Mouse (Mus musculus) stomach, embryonic 16.5 days (tissue): ENCODE measurements around the gene Olfr868. TPM values are rescaled to one million over a fixed set of nuclear protein-coding genes. Genes with fewer than 3 reads are reported as not detected.

Experiments used
- ATAC-seq: fragments of 200-750 bp; cut with Nextera tagmentation; 2 replicates; pipeline ENCODE4 v1.8.0; 2017; ENCODE audit warnings: moderate number of reproducible peaks, moderate TSS enrichment; ENCODE audit not compliant: insufficient read depth, low FRiP score
- H3K27ac ChIP-seq: fragments of 300-500 bp; sonication (generic); 2 replicates; pipeline ENCODE4 v1.5.1; 2014; ENCODE audit warnings: low read length
- H3K27me3 ChIP-seq: fragments of 300-500 bp; sonication (generic); 2 replicates; pipeline ENCODE4 v1.6.1; 2014; ENCODE audit warnings: low read length, control low read depth, mixed read lengths; ENCODE audit not compliant: control insufficient read depth, insufficient read depth
- H3K36me3 ChIP-seq: fragments of 300-500 bp; sonication (generic); 2 replicates; pipeline ENCODE4 v1.6.1; 2014; ENCODE audit warnings: low read length; ENCODE audit not compliant: control insufficient read depth, insufficient read depth
- H3K4me1 ChIP-seq: fragments of 300-500 bp; sonication (generic); 2 replicates; pipeline ENCODE4 v1.6.1; 2014; ENCODE audit warnings: low read length, control low read depth, mixed read lengths; ENCODE audit not compliant: control insufficient read depth, insufficient read depth
- H3K4me2 ChIP-seq: fragments of 300-500 bp; sonication (generic); 2 replicates; pipeline ENCODE4 v1.6.1; 2014; ENCODE audit warnings: low read depth, low read length, mixed read lengths
- H3K4me3 ChIP-seq: fragments of 300-500 bp; sonication (generic); replicated peaks from 2 replicates; pipeline ENCODE4 v1.5.1; 2014; ENCODE audit warnings: mild to moderate bottlenecking, low read length
- H3K9ac ChIP-seq: fragments of 300-500 bp; sonication (generic); 2 replicates; pipeline ENCODE4 v1.6.1; 2014; ENCODE audit warnings: low read length
- H3K9me3 ChIP-seq: fragments of 300-500 bp; sonication (generic); replicated peaks from 2 replicates; pipeline ENCODE4 v1.6.1; 2016; ENCODE audit warnings: low read length, control low read depth; ENCODE audit not compliant: control insufficient read depth
- WGBS: fragments of 180-500 bp; shearing (Covaris S2); extraction: QIAGEN DNeasy Blood & Tissue Kit; methylation state at CpG from one replicate; pipeline ENCODE4 v1.1.7; 2014; 5-methylcytosine and 5-hydroxymethylcytosine counted together
- polyA plus RNA-seq: library from polyadenylated mRNA; unstranded; fragments of >200 nt; fragmentation: Nextera tagmentation; extraction: Ambion mirVana; gene quantifications from 2 replicates; pipeline ENCODE4 v1.2.1, GENCODE M21; 2015

Olfr868 gene
- not detected in 2 replicates for polyA plus RNA-seq

- Histone ChIP-seq H3K4me1 (no peaks in the 10 kb centered on the region), H3K4me3 (no peak within 1 kb of the TSS), H3K4me2 (no peak within 1 kb of the TSS), H3K9ac (no peak within 1 kb of the TSS), H3K9me3 (no peaks in the 10 kb centered on the region), H3K36me3 (no peaks in the 10 kb centered on the region), H3K27me3 (no peaks in the 10 kb centered on the region), H3K27ac (no peak within 1 kb of the TSS)
- no peak for ATAC-seq
- 33% methylated on average over 2 of the region's 2 CpGs for WGBS
These were observed at the start of gene Olfr868 for GRCm38 (mm10) chr9:20098326-20098725. Gene Olfr868 (plus strand): TSS chr9:20098626.

DNA sequence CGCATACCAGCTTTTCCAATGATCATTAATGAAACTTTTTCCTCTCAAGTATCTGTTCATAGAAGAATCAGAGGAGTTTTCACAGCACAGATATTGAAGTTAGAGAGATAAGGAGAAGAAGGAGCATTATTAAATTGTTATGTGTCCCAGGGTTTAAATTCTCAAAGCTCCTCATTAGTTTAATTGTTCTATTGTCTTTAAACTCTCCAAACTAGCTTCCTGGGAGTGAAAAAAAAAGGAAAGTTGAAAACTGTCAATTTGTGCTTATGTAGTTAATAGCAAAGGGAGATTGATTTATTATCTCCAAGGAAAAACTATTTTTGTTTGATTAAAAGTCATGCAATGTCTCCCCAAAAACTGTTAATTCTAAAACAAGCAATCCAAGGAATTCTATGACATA, 41.0 kb upstream of the Olfr868 start, which contains the start of gene Olfr867:
Gene Olfr867 (minus strand): TSS at position 101 of the 400 bp plus-strand sequence.
- Histone ChIP-seq H3K9ac (no peak within 1 kb of the TSS), H3K9me3 (no peaks in the 10 kb centered on the region), H3K4me2 (no peak within 1 kb of the TSS), H3K4me1 (no peaks in the 10 kb centered on the region), H3K36me3 (no peaks in the 10 kb centered on the region), H3K27me3 (no peaks in the 10 kb centered on the region), H3K4me3 (no peak within 1 kb of the TSS), H3K27ac (no peak within 1 kb of the TSS)
- no peak for ATAC-seq
- 63% methylated on average over 1 of the region's 1 CpGs for WGBS

GRCm38 (mm10) chr9:20070236-20070635, 28.2 kb upstream of the Olfr868 start:
- H3K36me3 ChIP-seq: no peaks in the 10 kb centered on the region
- 77% methylated on average over 3 of the region's 3 CpGs for WGBS
- ATAC-seq: no peak
- no peak overlapping the region for H3K4me2 ChIP-seq
- no peaks in the 10 kb centered on the region for H3K4me1 ChIP-seq
- H3K4me3 ChIP-seq: no peak overlapping the region
- H3K9ac ChIP-seq: no peak overlapping the region
- H3K9me3 ChIP-seq: no peaks in the 10 kb centered on the region
- H3K27me3 ChIP-seq: no peaks in the 10 kb centered on the region
- H3K27ac ChIP-seq: no peak overlapping the region

DNA sequence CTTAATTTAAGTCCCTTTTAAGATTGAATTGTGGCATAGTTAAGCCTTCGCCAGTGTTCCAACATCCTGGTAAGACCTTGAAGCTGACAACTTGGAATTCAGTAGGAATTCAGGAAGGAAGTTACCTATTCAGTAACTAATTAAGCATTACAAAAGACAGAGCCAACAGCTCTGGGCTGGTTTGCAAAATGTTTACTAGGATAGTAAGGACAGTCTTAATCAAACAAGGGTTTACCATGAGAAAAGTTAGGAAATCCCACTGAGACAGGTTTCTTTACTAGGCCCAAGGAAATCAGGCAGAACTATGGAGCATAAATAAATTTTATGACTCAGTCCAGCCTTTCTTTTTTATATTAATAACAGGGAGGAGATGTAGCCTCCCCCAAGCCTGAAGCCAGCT, 27.1 kb upstream of the Olfr868 start:
- 86% methylated on average over 1 of the region's 1 CpGs for WGBS
- Histone ChIP-seq H3K36me3 (no peaks in the 10 kb centered on the region), H3K4me2 (no peak overlapping the region)

DNA sequence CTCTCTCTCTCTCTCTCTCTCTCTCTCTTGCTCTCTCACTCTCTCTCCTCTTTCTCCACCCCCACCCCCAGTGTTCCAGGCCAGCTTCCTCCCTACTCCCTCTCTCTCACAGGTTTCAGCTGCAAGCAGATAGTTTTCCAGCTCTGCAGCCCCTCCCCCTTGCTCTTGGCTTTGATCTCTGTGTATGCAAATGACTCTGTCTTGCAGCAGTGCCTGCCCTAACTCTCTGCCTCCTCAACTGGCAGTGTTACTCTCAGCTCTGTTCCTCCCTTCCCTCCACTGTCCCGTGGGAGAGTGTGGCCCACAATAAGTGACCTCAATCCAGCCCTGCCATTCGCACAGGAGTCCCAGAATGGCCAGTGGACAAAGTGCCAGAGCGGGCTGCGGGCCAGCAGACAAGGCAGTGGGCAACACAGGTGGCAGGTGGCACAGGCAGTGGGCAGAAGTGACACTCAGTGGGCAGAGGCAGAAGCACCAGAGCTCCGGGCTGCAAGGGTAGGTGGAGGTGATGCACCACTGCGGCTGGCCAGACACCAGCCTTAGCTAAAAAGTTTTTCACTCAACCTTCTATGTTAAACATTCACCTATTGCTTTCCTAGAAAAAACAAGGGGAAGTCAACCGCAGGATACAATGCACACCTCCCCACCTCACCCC, 24.8 kb upstream of the Olfr868 start:
- Histone ChIP-seq H3K4me2 (no peak overlapping the region), H3K4me3 (no peak overlapping the region), H3K4me1 (no peaks in the 10 kb centered on the region), H3K27ac (no peak overlapping the region), H3K27me3 (no peaks in the 10 kb centered on the region), H3K9me3 (no peaks in the 10 kb centered on the region), H3K9ac (no peak overlapping the region), H3K36me3 (no peaks in the 10 kb centered on the region)
- 54% methylated on average over 7 of the region's 7 CpGs for WGBS
- ATAC-seq: no peak

More for the DNA sequence above, 27.1 kb upstream of the Olfr868 start:
- Histone ChIP-seq H3K4me1 (no peaks in the 10 kb centered on the region), H3K9ac (no peak overlapping the region), H3K4me3 (no peak overlapping the region), H3K27ac (no peak overlapping the region), H3K9me3 (no peaks in the 10 kb centered on the region), H3K27me3 (no peaks in the 10 kb centered on the region)
- no peak for ATAC-seq

DNA sequence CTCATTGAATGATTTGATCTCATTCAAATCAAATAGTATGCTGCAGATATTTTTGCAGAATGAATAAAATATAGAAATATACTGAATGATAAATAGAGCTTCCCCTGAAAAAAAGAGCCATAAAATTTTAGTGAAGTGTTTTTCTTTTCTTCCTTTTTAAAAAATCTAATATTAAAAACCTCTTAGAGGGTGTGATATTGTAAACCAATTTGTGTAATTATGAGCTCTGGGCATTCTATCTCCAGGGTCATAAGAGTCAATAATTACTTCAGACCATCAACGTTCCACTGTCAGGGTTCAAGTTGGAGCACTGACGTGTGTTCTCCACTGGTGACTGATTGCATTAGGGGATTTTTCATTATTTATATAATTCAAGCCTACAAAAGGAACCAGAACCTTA, 30.3 kb downstream of the Olfr868 start, which contains the start of gene Olfr869:
Gene Olfr869 (plus strand): TSS at position 301 of the 400 bp plus-strand sequence.
- no peaks in the 10 kb centered on the region for H3K4me1 ChIP-seq
- H3K4me2 ChIP-seq: no peak within 1 kb of the TSS
- no peak within 1 kb of the TSS for H3K9ac ChIP-seq
- H3K27me3 ChIP-seq: no peaks in the 10 kb centered on the region
- H3K36me3 ChIP-seq: no peaks in the 10 kb centered on the region
- no peak within 1 kb of the TSS for H3K27ac ChIP-seq
- H3K4me3 ChIP-seq: no peak within 1 kb of the TSS
- WGBS: 58% methylated on average over 2 of the region's 2 CpGs
- no peak for ATAC-seq
- H3K9me3 ChIP-seq: no peaks in the 10 kb centered on the region

GRCm38 (mm10) chr9:20149706-20150105, 51.3 kb downstream of the Olfr868 start:
- Histone ChIP-seq H3K9me3 (no peaks in the 10 kb centered on the region), H3K4me2 (no peak overlapping the region), H3K27me3 (no peaks in the 10 kb centered on the region), H3K9ac (no peak overlapping the region), H3K36me3 (no peaks in the 10 kb centered on the region), H3K4me3 (no peak overlapping the region), H3K27ac (no peak overlapping the region), H3K4me1 (no peaks in the 10 kb centered on the region)
- no peak for ATAC-seq
- 86% methylated on average over 3 of the region's 3 CpGs for WGBS

Other genes starting within 250 kb of the Olfr868 start
- gene Olfr860, start 248.9 kb upstream of the Olfr868 start, polyA plus RNA-seq: not detected in 2 replicates
- not detected in 2 replicates for gene Olfr862, start 210.6 kb upstream of the Olfr868 start, polyA plus RNA-seq
- 0.21 and 0.23 TPM in 2 replicates for gene Olfr77, start 181.8 kb upstream of the Olfr868 start, polyA plus RNA-seq
- gene Olfr866, start 70.6 kb upstream of the Olfr868 start, polyA plus RNA-seq: not detected in 2 replicates
- not detected in 2 replicates for gene Olfr867, start 41.1 kb upstream of the Olfr868 start, polyA plus RNA-seq
- not detected in 2 replicates for gene Olfr869, start 30.4 kb downstream of the Olfr868 start, polyA plus RNA-seq
- gene Olfr870, start 75.4 kb downstream of the Olfr868 start, polyA plus RNA-seq: not detected in 2 replicates
- not detected in 2 replicates for gene Olfr871, start 113.6 kb downstream of the Olfr868 start, polyA plus RNA-seq
- gene Olfr872, start 138.5 kb downstream of the Olfr868 start, polyA plus RNA-seq: not detected in 2 replicates
- gene Olfr39, start 183.7 kb downstream of the Olfr868 start, polyA plus RNA-seq: not detected in 2 replicates
- not detected in 2 replicates for gene Olfr873, start 199.9 kb downstream of the Olfr868 start, polyA plus RNA-seq
- gene Olfr18, start 237.5 kb downstream of the Olfr868 start, polyA plus RNA-seq: not detected in 2 replicates